In the genomic region with DNA sequence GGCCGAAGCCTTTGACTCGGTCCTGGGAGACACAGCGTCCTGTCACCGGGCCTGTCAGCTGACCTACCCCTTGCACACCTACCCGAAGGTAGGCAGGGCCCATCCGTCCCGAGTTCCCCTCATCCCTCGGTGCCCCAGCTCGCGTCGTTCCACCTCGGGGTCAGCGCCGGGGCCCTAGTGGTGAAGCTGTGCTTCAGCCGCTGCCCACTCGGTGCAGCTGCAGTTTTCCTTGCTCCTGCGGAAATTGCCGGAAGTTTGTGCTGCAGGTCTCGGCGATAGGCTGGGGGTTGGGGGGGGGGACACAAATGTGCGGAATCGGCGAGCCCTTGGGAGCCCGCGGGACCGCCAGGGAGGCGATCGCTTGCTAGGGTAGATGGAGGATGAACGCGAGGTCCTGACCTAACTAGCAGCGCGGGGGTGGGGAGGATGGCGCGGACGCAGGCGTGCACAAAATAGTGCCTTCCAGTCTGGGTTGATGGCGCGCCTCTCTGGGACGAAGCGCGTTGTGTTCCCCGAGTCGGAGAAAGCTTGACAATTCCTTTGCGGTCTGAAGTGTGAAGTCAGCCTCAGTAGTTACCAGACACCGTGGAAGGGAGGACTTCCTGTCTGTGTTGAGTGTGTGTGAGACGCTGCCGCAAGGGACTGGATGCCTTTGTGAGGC, we compare ENCODE assay signal across 8 mouse cellular contexts. TPM values are rescaled to one million over a fixed set of nuclear protein-coding genes. Genes with fewer than 3 reads are reported as not detected.
DNase-seq lines count a peak whose midpoint lies in the region; ATAC-seq lines count a peak whose summit lies in the region.

TSS of gene Tceanc2 (minus strand) at position 287 of the 661 bp plus-strand sequence.

- H3K9ac ChIP-seq in neural tube, embryonic 13.5 days, result peak within 1 kb of the TSS; percentile 94

- peak within 1 kb of the TSS; percentile 88 for H3K4me3 ChIP-seq in brown adipose tissue, adult 24 weeks (ENCODE audit: insufficient read depth, low read depth, low read length)
- peak within 1 kb of the TSS; percentile 91 for H3K4me3 ChIP-seq in forebrain, embryonic 10.5 days
- H3K4me3 ChIP-seq in neural tube, embryonic 13.5 days, result peak within 1 kb of the TSS; percentile 95

- ATAC-seq in neural tube, embryonic 13.5 days (ENCODE audit: low read depth), result peak; percentile 67

- H3K36me3 ChIP-seq in forebrain, embryonic 10.5 days (replicated peaks), result peaks cover 25% of the 10 kb centered on the region
- H3K36me3 ChIP-seq in neural tube, embryonic 13.5 days, result peaks cover 11% of the 10 kb centered on the region

- under 1% methylated on average over 47 of the region's 47 CpGs for WGBS in forebrain, embryonic 10.5 days
- under 1% methylated on average over 47 of the region's 47 CpGs for whole genome bisulfite sequencing in neural tube, embryonic 13.5 days

- H3K4me1 ChIP-seq in brown adipose tissue, adult 24 weeks (ENCODE audit: control insufficient read depth, insufficient read depth, insufficient read length, low read length), result peaks cover 4% of the 10 kb centered on the region; the same call in 1 of the 2 replicates
- peaks cover 29% of the 10 kb centered on the region for H3K4me1 ChIP-seq in forebrain, embryonic 10.5 days
- H3K4me1 ChIP-seq in neural tube, embryonic 13.5 days (replicated peaks), result peaks cover 48% of the 10 kb centered on the region

- intact Hi-C loops in heart, postnatal 10 days (cut with DNase I), result loop anchor here (5.0 kb wide), 1 partner anchor 73 kb away; the partner anchor contains the start of genes Hspb11 and Lrrc42

- DNase-seq in CD8-positive naive resting alpha-beta T cell, adult 2 months (ENCODE audit: low read depth in 2 of 2, low spot score in 2 of 2), result peak; percentile 51 to 56
- DNase-seq in forebrain, embryonic 10.5 days (ENCODE audit: extremely low spot score, low spot score), result no peak
- DNase-seq in heart, postnatal 10 days, result peak; percentile 64 to 69
- peak; percentile 68 to 80 for DNase-seq in kidney, postnatal 4 days
- DNase-seq in lung, adult 18-20 months, result peak; percentile 47 to 50
- DNase-seq in testis, postnatal 14 days (ENCODE audit: low spot score), result peak; percentile 61

- peak within 1 kb of the TSS; percentile 65 for H3K4me2 ChIP-seq in neural tube, embryonic 13.5 days

- no peaks in the 10 kb centered on the region for H3K27me3 ChIP-seq in forebrain, embryonic 10.5 days (ENCODE audit: poor library complexity, severe bottlenecking)
- no peaks in the 10 kb centered on the region for H3K27me3 ChIP-seq in neural tube, embryonic 13.5 days

- no peaks in the 10 kb centered on the region for H3K9me3 ChIP-seq in forebrain, embryonic 10.5 days
- H3K9me3 ChIP-seq in neural tube, embryonic 13.5 days, result no peaks in the 10 kb centered on the region

- H3K27ac ChIP-seq in brown adipose tissue, adult 24 weeks (replicated peaks; ENCODE audit: low read depth, low read length), result peak within 1 kb of the TSS; percentile 87
- peak within 1 kb of the TSS; percentile 93 for H3K27ac ChIP-seq in forebrain, embryonic 10.5 days
- peak within 1 kb of the TSS; percentile 99 for H3K27ac ChIP-seq in neural tube, embryonic 13.5 days (replicated peaks)

RNA-seq across cellular contexts. Expression of gene Tceanc2, which starts in this region (rescaled TPM):
- polyA plus RNA-seq in brown adipose tissue, adult 24 weeks (2012; ENCODE audit: insufficient read depth, insufficient read length, missing spikeins), result 15.9 and 18.4 TPM in 2 replicates
- polyA plus RNA-seq in forebrain, embryonic 10.5 days (2016; fragmentation: Nextera tagmentation; extraction: Ambion mirVana), result 21.4 and 33.5 TPM in 2 replicates
- total RNA-seq in heart, postnatal 10 days (2021), result 10 to 100 TPM; 14.1 to 17.6 TPM
- polyA plus RNA-seq in neural tube, embryonic 13.5 days (2015; fragmentation: Nextera tagmentation; extraction: Ambion mirVana), result 20.5 and 36.9 TPM in 2 replicates
